Mouse (Mus musculus): Measurements from ENCODE around the gene Dusp18.

The Dusp18 gene

GRCm38 (mm10) chr11:3894406-3895281 is at the start of gene Dusp18, which contains the start of gene 4921536K21Rik:
Gene Dusp18 (plus strand): TSS chr11:3895240.
Gene 4921536K21Rik (minus strand): TSS chr11:3895098.
- peak; percentile 68 for DNase-seq

DNA sequence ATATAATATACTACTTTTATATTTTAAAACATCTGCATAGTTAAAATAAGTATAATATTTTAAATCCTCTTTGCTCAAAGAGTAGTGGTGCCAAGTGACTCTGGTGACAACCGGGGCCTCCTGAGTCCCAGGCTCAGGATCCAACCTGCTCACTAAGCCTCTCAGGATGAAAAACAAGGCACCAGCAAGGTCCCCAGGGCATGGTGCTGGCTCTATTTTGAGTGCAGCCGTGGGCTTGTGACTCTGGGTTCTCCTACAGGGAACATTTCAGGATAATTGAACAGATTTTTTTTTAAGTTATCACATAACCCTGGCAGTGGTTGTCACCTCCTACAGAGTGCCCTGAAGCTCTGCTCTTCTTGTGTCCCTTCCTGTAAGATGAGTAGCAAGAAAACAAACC is 48.7 kb upstream of the Dusp18 start:
- DNase-seq = no peak

DNA sequence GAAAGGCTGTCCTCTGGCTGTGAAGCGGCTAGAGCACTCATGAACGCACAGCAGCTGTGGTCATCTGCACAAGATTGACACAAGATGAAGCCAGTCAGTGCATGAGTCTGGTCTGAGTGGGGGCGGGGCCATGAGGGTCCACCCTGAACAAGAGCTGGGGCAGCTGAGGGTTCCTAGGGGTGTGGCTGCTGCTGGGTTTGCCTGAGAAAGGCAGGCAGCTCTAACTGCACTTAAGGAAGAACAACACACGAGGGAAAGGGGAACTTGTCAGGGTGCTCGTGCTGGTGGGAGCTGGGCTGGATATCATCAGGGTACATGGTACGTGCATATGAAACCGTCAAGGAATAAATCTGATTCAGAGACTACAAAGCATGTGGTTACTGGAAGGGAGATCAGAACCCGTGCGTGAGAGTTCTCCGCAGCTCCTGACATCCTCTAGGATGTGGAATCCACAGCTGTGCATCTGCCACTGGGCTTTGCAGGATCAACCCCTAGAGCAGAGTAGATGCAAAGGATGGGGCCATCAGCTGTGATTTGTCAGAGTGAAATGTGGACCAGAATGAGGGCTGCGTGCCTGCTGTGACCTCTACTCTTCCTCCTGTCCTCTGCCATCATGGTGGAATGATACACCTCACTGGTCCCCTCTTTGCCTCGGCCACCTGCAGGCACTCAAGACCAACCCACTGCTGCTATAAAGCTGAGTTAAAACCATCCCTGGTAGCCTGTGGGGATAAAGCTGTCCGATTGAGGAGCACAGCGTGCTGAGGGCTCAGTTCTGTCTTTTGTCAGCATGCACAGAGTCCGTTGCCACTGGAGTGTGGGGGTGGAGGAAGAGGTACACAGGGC is 45.3 kb upstream of the Dusp18 start:
- DNase-seq = peak; percentile 56

GRCm38 (mm10) chr11:3850315-3850614 is 44.8 kb upstream of the Dusp18 start:
- DNase-seq = peak; percentile 56

DNA sequence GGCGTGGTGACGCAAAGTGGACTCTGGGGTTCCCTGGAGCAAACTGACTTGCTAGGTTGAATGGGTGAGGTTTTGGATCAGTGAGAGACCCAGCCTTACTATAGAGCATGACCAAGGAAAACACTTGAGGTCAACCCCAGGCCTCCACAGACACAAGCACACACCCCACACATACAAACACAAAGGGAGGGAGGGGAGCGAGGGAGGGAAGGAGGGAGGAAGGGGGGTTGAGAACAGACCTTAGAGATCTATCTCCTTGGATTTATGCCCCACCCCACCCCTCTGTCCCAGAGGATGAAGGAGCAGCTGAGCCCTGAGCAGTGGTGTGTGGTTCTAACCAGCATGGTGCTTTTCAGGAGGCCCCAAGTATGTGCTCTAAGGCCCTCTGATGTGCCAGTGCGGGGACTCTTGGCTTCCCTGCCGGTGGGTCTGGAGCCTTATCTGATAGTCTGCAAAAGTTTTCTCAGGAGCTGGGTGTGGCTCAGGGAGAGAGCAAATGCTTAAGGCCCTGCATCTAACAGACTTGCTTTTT is 44.2 kb upstream of the Dusp18 start:
- DNase-seq = peak; percentile 51

- DNase-seq = peak; percentile 54
Measured at GRCm38 (mm10) chr11:3851872-3852271, 43.2 kb upstream of the Dusp18 start.

- DNase-seq = peak; percentile 71
Measured at GRCm38 (mm10) chr11:3853031-3853430, 42.0 kb upstream of the Dusp18 start.

DNA sequence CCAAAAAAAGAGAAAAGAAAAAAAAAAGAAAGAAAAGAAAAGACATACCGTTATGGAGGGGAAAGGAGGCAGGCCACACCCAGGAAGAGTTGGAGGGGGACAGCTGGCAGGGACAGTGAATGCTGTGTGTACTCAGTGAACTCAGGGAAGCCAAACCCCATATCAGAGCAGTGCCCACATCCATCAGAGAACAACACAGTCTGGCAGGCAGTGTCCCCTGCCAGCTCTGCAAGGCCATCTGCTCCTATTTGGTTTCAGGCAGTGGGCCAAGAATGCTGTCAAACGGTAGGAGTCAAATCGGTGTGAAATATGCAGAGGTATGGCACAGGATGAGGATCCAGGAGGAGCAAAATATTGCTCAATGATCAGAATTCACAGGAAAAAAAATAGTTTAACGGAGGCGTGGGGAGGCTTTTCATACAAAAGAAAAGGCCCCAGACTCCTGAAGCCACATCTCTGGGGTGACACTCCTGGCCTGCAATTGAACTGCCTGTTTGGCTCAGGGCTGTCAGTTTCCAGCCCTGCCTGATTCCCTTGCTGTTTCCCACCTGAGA is 41.5 kb upstream of the Dusp18 start:
- peak; percentile 97 for DNase-seq

DNA sequence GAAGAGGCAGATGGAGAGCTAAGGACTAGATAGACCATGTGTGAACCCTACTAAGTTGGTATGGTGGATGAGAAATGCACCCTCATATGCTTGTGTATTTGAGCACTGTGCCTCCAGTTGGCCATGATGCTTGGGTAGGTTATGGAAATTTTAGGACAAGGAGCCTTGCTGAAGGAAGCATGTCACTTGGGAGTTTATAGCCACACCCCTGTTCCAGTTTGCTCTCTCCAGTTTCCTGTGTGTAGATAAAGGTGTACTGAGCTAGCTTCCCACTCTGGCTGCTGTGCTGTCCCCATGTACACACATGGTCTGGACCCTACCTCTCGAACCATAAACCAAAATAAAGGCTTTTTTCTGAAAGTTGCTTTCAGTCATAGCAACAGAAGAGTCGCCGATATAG is 40.9 kb upstream of the Dusp18 start:
- peak; percentile 64 for DNase-seq

DNA sequence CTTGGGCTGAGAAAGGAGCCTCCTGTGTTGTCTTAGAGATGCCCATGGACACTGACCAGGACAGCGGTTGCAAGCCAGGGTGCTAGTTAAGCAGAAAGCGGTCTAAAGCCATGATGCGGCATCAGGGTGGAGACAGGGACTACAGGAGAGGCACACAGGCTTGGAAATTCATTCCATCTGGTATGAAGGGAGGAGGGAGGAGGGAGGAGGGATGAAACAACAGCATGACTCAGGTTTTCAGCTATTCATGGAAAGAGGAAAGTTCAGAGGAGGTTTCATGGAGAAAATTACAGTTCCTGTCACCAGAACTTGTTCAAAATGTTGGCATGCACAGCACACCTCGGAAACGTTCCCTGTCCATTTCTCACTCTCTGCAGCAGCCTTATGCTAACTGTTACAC is 39.2 kb upstream of the Dusp18 start:
- DNase-seq = peak; percentile 51

DNA sequence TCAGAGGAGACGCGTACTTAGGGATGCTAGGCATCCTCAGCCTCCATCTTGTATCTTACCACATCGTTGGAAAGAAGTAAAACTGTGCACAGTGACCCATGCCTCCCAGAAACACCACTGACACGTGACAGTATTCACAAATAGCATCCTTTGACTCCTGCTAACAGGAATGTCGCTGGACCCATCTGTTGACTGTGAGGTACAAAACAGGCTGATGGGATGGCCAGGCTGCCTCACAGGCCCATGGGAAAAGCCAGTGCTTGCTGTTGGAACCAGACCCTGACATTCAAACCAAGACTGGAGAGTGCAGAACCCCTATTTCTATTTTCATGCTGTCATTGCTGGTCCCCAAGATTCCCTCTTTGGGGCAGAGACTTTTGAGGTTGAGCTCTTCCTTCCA is 37.1 kb upstream of the Dusp18 start:
- DNase-seq = no peak

DNA sequence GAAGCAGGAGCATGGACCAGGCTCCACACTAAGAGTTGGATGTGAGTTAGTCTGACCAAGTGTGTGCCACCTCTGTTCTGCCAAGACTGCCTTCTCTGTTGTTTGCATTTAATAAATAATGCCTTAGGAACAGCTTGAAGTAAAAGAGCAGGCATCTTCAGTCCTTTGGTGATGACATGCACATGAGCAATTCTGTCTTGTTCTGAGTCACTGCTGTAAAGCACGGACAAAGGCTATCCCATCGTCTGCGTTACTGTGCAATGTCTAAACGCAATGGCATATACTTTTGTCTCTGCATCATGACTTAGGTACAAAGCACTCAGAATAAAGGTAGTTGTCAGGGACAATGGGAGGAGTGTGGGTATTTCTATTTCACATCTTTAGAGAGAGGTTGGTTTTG is 35.3 kb upstream of the Dusp18 start:
- DNase-seq = no peak

DNA sequence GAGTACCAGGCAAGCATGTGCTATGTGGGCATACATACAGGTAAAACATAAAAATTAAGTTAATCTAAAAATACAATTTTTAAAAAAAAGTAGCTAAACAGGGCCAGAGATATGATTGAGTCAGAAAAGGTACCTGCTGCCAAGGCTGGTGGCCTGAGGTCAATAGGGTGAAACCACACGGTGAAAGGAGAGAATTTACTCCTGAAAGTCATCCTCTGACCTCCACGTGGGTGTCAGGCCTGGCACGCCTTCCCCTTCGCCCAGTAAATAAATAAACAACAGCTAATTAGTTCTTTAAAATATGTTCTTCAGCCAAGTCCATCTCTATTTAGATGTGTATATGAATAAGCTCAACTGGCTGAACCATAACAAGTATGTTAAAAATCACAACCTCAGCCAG is 34.7 kb upstream of the Dusp18 start:
- no peak for DNase-seq

GRCm38 (mm10) chr11:3862661-3863453 is 32.2 kb upstream of the Dusp18 start:
- peak; percentile 75 for DNase-seq

DNA sequence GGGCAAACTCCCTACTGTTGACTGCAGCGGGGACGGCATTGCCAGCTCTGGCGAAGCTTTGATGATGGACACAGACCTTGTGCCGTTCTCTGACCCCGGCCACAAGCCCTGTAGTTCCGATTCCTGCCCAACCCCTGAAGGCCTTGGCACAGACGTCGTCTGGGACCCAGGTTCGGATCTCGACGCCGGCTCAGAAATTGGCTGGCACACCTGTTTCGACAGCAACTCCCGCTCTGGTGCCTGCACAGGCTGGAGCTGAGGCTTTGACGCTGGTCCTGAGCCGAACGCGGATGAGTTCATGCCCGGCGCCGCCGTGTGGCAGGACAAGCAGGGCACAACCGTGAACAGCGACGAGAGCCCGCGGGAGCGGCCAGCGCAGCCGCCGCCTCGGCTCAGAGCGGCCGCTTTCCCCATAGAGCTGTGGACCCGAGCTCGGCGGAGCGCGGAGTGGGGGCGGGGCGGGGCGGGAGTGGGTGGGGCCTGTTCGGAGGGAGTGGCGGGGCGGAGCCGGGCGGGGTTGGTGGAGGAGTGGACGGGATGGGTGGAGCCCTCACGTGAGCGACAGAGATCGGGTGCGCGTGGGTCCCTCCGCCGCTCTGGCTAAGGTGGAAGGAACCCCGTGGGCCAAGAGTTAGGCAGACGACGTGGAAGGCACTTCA is 31.5 kb upstream of the Dusp18 start, which contains the start of gene Osbp2:
Gene Osbp2 (minus strand): TSS at position 450 of the 659 bp plus-strand sequence.
- peak; percentile 93 for DNase-seq

DNA sequence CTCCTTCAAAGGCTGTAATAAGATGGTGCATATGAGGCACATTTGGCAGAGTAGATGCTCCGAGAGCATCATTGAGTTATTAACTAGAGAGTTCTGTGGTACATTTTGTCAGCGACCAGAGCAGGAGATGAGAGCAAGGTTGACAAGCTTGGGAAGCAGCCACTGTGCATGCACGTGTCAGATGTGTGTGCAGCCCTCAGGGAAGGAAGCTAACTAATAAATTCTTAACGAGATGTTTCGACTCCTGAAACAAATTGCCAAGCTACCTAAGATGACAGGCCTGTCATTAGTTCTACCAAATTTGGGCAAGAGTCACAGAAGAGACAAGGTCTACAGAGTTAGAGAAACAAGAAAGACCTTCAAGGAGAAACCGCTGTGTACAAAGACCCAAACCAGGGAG is 30.7 kb upstream of the Dusp18 start:
- no peak for DNase-seq

DNA sequence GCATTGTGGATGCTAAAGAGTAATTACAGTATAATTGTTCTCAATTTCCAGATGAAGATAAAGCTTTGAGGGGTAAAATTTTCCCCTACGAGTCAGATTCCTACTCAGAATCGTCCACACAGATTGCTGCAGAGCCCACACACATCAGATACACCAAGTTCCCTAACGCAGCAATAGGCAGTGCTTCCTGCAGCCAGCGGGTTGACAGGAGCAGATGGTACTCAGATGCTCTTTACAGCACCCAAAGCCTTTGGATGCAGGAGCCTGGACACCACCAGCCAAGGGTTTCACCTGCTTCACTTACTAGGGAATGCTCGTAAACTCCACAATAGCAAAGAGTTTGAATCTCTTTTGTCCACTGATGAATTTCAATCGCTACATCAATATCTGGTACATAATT is 18.6 kb upstream of the Dusp18 start:
- peak; percentile 65 for DNase-seq

- no peak for DNase-seq
Measured at GRCm38 (mm10) chr11:3878660-3879059, 16.4 kb upstream of the Dusp18 start.

DNA sequence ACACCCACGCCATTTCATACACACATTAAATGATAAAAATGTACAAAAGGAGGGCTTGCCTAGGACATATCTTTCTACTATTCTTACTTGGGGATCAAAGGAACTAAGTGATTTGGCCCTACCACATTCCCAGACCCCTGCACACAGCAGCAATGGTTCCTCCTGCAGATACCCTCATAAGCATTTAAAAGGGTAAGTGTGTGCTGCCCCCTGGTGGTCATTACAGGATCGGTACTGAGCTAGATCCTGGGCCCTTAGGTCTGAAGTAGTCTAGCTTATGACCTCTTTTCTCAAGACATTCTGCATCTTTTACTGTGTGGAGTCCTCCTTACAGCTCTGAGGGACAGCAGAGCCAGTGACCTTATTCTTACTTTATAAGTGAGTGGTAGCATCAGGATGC is 15.2 kb upstream of the Dusp18 start:
- peak; percentile 75 for DNase-seq

DNA sequence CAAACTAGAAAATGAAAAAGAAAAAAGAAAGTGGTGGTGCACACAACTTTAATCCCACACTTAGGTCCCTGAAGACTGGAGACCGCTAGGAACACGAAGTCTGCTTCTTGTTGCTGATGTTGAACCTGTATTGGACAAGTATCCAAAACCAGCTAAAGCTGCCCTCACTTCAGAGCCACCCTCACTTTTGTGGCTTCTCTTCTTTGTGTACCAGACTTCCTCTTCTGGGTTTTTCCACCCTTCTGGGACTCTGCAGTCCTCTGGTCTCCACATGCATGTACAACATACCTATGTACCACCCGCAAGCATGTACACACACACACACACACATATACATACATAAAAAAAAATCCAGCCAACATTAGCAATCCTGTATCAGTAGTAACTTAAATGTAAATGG is 11.3 kb upstream of the Dusp18 start:
- no peak for DNase-seq

DNA sequence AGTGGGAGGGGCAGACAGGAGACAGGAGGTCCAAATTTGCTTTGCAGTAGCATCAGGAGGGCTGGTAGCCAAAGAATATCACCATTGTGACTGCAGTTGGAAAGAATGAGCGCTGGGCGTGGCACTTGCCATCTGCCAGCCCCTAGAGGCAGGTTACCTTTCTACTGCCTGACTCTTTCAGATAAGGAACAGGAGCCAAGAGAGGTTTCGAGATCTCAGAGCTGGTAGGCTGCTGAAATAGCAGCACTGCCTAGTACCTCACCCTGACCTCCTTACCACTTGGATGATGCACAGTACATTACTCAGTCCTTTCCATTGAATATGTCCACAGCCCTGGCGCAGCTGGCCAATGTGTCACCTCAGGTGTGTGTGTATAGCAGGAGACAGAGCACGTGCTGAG is 7.7 kb upstream of the Dusp18 start:
- peak; percentile 56 for DNase-seq

DNA sequence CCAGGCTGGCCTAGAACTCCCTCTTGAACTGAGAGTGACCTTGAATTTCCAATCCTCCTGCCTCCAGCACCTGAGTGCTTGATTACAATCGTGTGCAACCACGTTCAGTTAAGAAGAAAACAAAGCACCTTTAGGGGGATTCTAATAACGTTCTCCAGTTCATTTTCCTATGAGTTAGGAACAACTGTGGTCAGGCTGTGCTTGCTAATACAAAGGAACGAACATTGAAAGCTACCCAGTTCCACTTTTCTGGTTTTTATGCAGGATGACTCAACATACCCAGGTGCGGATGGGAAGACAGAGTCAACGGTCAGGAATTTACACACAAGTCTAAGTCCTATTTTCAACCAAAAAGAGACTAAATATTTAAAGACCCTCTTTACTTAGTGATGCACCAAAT is 1.1 kb upstream of the Dusp18 start:
- no peak for DNase-seq

Measured in cerebellum, adult 9-11 months (tissue).